Mouse (Mus musculus): ENCODE data around the gene Slc16a12.
A peak's percentile ranks its signal among the peaks of the same experiment; 100 is the strongest.

The Slc16a12 gene

DNA sequence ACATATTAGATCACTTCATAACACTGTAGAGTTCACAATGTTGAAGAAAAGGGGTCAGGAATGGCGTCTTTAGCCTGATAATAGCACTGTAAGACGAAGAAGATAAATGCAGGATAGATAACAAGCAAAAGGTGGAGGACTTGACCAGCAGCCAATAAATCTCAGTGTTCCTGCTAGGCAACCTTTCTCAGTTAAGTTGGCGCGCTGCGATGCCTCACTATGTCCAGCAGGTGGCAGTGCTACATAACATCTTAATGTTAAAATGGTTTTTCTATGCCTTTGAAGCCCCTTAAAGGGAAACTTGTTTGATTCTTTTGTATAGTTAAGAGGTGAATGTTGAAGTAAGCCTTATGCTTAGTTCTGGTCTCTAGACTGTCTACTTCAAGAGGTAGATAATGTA, 81.0 kb downstream of the Slc16a12 start:
- peak; percentile 59 to 61 for DNase-seq

DNA sequence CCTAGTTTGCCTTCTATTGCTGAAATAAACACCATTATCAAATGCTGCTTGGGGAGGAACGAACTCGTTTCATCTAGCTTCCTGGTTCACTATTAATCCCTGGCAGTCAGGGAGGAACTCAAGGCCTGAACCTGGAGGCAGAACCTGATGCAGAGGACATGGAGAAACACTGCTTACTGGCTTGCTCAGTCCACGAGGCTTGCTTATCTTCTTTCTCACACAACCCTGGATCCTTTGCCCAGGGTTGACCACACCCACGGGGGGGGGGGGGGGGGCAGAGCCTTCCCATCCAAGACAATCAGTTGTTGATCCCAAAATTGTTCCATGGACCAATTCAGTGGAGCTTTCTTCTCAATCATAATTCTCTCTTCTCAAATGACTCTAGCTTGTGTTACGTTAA, 84.3 kb downstream of the Slc16a12 start:
- DNase-seq: no peak

DNA sequence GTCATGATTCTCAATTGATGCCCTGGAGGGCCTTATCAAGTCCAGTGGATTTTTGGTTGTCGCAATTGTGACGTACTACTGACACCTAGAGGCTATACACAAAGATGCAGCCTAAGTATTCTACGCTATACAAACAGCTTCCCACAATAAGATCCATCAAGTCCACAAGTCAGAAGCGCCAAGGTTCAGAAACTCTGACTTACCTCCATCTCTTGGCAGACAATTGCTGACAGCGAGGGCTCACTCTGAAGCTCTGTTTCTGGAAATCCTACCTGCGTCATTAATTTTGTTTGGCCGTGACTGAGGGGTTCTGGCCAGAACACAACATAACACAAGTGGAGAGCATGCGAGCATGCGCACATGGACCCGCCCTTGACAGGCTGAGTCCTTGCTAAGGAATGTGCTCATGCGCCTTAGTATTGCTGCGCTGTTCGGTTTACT, 85.0 kb downstream of the Slc16a12 start:
- peak; percentile 62 to 74 for DNase-seq

DNA sequence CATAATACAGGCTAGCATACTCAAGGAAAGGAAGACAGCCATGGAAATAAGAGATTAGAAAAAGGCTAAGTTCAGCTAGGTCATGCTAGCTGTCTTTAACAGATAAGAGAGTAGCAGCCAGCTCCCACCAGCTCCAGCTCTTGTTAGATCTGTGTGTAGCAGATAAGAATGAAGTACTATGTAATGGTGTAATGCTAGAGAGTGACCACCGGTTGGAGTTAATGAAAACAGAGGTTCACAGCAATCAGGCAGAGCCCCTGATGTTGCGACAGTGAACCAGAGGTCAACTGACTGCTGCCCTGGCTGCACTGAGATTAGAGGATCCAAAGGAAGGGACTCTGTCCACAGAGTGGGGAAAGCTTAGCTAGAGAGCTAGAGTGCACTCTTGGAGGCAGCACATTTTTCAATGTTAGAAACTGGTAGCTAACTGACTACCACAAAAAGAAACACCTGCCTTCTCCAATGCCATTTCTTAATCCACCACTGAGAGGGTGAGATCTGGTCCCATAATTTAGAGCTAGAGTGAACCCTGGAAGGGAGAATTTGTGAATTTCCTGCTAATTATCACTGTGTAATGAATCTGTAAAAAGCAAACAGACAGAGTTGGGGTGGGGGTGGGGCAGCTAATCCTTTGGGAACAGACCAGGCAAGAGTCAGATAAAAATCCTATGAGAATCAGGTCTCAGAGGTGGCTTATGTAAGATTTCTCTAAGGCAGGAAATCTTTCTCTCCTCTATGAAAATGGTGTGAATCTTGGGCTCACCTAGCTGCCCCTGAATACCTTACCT, 90.4 kb downstream of the Slc16a12 start:
- DNase-seq: no peak

DNA sequence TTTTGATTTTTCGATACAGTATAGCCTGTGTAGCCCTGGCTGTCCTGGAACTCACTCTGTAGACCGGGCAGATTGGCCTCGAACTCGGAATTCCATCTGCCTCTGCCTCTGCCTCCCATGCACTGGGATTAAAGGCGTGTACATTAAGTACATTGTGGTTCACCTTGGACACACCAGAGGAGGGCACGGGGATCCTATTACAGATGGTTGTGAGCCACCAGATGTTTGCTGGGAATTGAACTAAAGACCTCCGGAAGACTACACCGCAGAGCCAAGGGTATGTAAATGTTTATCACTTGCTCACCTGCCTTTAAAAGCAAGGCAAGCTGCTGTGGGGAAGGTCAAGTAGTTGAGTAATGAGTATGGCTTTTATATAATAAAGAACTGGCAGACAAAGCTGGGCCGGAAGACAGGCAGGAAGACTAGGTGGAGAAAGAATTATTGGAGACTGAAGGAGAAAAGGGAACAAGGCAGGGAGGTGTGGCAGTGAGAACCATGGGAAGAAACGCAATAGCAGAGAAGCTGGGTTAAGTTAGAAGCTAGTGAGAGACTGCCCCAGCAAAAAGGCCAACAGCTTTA, 91.8 kb downstream of the Slc16a12 start:
- no peak for DNase-seq

DNA sequence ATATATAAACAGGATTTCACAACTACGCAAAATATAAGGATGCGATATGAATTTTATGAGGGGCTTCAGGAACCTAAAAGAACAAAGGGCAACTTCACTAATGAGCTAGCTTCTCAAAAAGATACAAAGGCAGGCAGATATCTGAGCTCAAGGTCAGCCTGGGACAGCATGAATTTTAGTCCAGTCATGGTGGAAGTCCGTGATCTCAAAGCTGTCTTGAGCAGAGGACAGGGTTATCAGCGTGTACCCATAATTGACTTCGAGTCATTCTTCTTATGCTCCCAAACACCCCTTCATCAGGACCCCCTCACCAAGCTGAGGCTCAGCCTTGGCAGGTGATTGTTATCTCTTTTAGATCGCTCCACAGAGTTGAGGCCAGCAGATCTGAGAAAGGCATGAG, 96.1 kb downstream of the Slc16a12 start:
- no peak for DNase-seq

DNA sequence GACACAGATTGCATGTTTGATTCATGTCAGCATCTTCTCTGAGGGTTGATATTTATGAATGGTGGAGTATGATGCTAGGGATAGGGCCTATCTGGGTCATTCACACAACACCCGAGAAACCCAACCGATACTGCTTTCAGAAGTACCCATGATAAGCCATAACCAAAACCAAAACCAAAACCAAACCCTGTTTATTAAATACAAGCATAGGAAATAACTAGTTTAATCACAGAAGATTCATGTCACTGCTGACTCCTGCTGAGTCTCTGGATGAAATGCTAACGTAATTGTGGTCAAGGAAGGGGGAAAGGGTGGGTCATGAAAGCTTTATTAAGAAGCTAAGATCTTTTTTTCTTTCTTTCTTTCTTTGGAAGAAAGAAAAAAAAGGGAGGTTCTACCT, 96.8 kb downstream of the Slc16a12 start:
- no peak for DNase-seq

DNA sequence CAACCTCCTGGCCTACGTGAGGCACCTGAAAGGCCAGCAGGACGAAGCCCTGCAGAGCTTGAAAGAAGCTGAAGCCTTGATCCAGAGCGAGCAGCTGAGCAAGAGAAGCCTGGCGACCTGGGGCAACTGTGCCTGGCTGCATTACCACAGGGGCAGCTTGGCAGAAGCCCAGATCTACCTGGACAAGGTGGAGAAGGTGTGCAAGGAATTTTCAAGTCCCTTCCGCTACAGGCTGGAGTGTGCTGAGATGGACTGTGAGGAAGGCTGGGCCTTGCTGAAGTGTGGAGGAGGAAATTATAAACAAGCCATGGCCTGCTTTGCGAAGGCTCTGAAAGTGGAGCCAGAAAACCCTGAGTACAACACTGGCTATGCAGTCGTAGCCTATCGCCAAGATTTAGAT, 99.5 kb downstream of the Slc16a12 start:
- peak; percentile 68 to 69 for DNase-seq

DNA sequence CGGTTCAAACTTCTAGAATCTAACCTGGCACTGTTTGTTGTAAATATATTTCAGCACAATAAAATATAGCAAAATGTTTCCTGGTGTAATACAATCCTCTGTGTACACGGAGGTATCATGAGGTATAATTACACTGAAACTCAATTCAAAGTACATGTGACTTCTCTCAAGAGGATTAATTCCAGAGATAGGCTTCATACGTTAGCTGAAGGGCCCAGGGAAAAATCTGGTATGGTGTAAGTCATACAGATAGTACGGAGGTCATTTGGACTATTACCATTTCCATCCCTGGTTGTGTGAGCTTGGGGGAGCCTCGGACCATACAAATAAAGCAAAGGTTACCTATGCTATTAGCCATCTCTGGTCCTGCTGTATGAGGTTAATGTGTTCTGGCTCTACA, 104.5 kb downstream of the Slc16a12 start:
- DNase-seq: no peak

DNA sequence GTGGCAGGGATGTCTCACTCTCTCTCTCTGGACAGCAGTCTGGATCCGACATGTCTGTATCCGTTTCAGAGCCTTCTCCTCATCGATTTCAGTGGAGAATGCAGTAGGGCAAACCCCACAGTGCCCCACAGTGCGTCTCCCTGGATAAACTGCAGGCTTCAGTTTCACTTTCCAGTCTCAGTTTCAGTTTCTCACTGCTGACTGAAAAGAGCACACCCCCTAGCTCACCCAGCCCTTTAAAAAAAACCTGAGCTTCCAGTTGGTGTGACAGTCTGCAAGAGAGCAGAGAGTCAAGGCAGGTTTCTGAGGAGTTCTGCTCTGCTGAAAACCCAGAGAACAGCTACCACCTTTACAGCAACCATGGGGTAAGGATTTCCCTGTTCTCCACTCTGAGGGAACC, 106.5 kb downstream of the Slc16a12 start, which contains the start of the genes Ifit1bl2 and Ifit1:
Gene Ifit1bl2, minus strand, starts transcription at position 121 of the 400 bp plus-strand sequence.
Gene Ifit1, plus strand, starts transcription at position 249 of the 400 bp plus-strand sequence.
- DNase-seq: peak; percentile 27 to 53

DNA sequence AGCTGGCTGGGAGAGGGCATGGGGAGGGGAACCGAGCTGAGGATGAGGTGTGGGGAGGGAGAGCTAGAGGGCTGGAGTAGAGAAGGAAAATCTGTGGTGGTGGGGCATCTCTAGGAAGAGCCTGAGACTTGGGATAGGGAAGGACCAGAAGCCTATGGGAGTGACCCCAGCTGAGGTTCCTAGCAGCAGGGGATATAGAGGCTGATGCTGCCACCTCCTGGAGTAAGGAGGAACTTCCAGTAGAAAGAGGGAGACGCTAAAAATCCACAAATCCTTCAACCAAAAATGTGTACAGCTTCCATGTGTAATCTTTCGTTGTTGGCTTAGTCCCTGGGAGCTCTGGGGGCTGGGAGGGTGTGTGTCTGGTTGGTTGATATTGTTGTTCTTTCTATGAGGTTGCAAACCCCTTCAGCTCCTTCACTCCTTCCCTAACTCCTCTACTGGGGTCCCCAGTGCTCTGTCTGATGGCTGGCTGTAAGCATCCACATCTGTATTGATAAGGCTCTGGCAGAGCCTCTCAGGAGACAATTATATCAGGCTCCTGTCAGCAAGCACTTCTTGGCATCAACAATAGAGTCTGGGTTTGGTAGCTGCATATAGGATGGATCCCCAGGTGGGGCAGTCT, 110.0 kb downstream of the Slc16a12 start:
- peak; percentile 48 to 63 for DNase-seq

DNA sequence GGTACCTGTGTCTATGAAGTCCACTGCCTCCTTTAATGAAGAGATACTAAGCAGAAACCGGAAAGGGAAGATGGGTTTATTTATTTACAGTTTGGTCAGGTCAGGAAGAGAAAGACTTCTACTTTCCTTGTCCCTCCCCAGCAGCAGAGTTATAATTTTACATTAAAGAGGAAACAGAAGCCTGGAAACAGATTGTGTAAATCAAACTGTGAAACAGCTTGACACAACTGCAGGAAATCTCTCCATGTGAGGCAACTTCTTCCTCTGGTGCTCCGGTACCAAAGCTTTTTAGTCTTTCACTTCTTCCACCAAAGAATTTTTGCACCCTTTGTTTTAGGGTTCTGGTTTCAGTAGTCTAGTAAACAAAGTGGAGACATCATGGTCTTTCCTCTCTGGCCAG, 113.6 kb downstream of the Slc16a12 start:
- DNase-seq: no peak

DNA sequence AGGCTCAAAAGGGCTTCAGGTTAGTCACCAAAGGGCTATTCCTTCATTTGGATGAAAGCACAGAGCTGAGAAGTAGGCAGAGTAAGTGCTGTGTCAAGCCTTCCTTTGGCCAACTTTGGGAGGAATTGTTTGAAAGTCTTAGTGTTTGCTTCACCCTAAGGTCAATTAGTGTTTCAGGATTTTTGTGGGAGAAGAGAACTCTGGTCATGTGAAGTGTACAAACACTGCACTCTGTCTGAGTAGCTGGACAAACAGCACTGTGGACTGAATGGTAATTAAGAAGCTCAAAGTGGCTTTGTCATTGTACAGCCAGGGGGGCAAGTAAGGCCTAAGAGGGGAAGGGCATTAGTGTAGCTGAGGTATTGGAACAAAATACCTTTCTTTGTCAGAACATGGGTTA, 115.6 kb downstream of the Slc16a12 start:
- peak; percentile 35 to 63 for DNase-seq

DNA sequence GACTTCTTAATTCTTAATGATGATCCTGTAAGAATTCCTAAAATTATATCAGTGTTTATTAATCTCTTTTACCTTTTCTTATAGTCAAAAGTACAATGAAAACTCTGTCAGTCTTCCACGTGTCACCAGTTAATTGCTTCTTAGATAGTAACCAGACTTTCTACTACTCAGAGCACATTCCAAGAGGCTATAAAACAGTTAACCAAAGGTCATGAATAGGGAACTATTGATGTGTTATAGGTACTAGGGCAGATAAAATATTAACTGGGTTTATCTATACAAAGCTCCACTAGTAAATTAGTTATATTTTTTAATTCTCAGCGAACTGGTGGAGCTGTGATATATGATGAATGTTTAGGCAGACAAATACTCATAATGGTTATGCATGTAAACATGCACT, 119.6 kb downstream of the Slc16a12 start:
- no peak for DNase-seq

DNA sequence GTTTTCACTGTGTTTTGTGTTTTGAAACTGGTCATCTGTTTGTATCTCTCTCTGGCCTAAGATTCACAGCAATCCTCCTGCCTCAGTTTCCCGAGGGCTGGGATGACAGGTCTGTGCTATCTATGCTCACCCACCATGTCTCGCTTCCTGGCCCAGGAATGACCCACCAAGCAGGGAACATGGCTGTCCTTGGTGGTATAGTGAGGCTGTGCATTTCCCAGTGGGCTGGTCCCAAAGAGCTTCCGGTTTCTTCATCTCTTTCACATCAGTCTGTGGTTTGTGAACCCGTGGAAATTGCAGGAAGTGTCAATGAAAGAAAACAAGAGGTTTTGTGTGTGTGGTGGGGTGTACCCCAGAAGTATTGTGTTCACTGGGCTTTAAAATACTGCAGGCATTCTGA, 122.4 kb downstream of the Slc16a12 start:
- no peak for DNase-seq

DNA sequence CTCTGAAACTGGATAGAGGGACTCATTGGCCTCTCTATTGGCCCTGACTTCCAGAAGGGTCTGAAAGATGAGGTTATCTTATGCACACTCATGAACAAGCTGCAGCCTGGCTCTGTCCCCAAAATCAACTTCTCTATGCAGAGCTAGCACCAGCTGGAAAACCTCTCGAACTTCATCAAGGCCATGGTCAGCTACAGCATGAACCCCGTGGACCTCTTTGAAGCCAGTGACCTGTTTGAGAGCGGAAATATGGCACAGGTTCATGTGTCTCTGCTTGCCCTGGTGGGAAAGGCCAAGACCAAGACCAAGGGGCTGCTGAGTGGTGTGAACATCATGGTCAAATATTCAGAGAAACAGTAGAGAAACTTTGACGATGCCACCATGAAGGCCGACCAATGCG, 123.3 kb downstream of the Slc16a12 start:
- no peak for DNase-seq

DNA sequence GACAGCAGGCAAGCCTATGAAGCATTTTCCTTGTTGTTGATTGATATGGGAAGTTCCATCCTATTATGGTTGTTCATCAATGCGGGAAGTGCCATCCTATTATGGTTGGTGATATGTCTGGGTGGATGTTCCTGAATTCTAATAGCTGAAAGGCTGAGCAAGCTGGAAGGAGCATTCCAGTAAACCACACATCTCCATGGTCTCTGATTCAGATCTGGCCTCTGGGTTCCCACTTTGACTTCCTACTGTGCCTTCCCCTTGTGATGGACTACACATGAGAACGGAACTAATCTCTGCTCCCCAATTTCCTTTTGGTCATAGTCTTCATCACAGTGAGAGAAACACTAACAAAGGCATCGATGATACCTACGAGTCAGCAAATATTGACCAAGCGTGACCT, 126.2 kb downstream of the Slc16a12 start:
- no peak for DNase-seq

All from lung, adult 18-20 months (tissue).